Mouse (Mus musculus): ENCODE data around the gene Vps25. TPM values are rescaled to one million over a fixed set of nuclear protein-coding genes. Genes with fewer than 3 reads are reported as not detected.

Gene Vps25
- polyA plus RNA-seq, 1 experiment from 2014 or later = 155 TPM

GRCm38 (mm10) chr11:101302004-101302798 lies 48.7 kb downstream of the Vps25 start, which contains the start of gene Becn1:
Becn1 (minus strand) TSS chr11:101302286.
- Histone ChIP-seq H3K4me1 (ENCODE audit: control insufficient read depth, insufficient read depth, low read length) (peaks cover 13% of the 10 kb centered on the region; the same call in 1 of the 2 replicates), H3K36me3 (ENCODE audit: control insufficient read depth, insufficient read depth, low read length) (0 out of 2 replicates have a peak, but pooled peaks cover 3% of the 10 kb centered on the region), H3K27me3 (replicated peaks; ENCODE audit: control insufficient read depth, insufficient read depth, low read length) (no peaks in the 10 kb centered on the region), H3K9me3 (ENCODE audit: control insufficient read depth, low read length) (no peaks in the 10 kb centered on the region), H3K27ac (ENCODE audit: low read length) (peak within 1 kb of the TSS; percentile 43; the same call in 1 of the 2 replicates), H3K4me2 (ENCODE audit: low read depth, low read length) (peak within 1 kb of the TSS; percentile 85), H3K4me3 (ENCODE audit: low read length) (peak within 1 kb of the TSS; percentile 90), H3K9ac (ENCODE audit: low read depth, low read length) (peak within 1 kb of the TSS; percentile 87)
- peak; percentile 96 for ATAC-seq
- WGBS = 5% methylated on average over 39 of the region's 39 CpGs

GRCm38 (mm10) chr11:101307744-101308143 lies 54.2 kb downstream of the Vps25 start:
- Histone ChIP-seq H3K27me3 (replicated peaks; ENCODE audit: control insufficient read depth, insufficient read depth, low read length) (no peaks in the 10 kb centered on the region), H3K27ac (ENCODE audit: low read length) (no peak overlapping the region), H3K9me3 (ENCODE audit: control insufficient read depth, low read length) (no peaks in the 10 kb centered on the region), H3K4me3 (ENCODE audit: low read length) (no peak overlapping the region), H3K9ac (ENCODE audit: low read depth, low read length) (no peak overlapping the region), H3K36me3 (ENCODE audit: control insufficient read depth, insufficient read depth, low read length) (no peaks in the 10 kb centered on the region), H3K4me1 (ENCODE audit: control insufficient read depth, insufficient read depth, low read length) (no peaks in the 10 kb centered on the region), H3K4me2 (ENCODE audit: low read depth, low read length) (no peak overlapping the region)
- WGBS = 26% methylated on average over 5 of the region's 5 CpGs
- ATAC-seq = peak; percentile 53; the same call in 1 of the 2 replicates

Other genes starting within 250 kb of the Vps25 start
- gene Atp6v0a1, start 244.3 kb upstream of the Vps25 start, polyA plus RNA-seq (2015; fragmentation: Nextera tagmentation; extraction: Ambion mirVana) = 38.8 and 43.3 TPM in 2 replicates
- gene Naglu, start 183.7 kb upstream of the Vps25 start, polyA plus RNA-seq (2015; fragmentation: Nextera tagmentation; extraction: Ambion mirVana) = 14.7 and 18.2 TPM in 2 replicates
- 0.10 and 0.16 TPM in 2 replicates for gene Hsd17b1, start 175.3 kb upstream of the Vps25 start, polyA plus RNA-seq (2015; fragmentation: Nextera tagmentation; extraction: Ambion mirVana)
- gene Coasy, start 171.1 kb upstream of the Vps25 start, polyA plus RNA-seq (2015; fragmentation: Nextera tagmentation; extraction: Ambion mirVana) = 44.4 and 47.1 TPM in 2 replicates
- 78.6 and 87.5 TPM in 2 replicates for gene Mlx, start 166.4 kb upstream of the Vps25 start, polyA plus RNA-seq (2015; fragmentation: Nextera tagmentation; extraction: Ambion mirVana)
- 15.0 and 18.1 TPM in 2 replicates for gene Psmc3ip, start 158.3 kb upstream of the Vps25 start, polyA plus RNA-seq (2015; fragmentation: Nextera tagmentation; extraction: Ambion mirVana)
- 12.6 and 13.2 TPM in 2 replicates for gene Retreg3, start 133.8 kb upstream of the Vps25 start, polyA plus RNA-seq (2015; fragmentation: Nextera tagmentation; extraction: Ambion mirVana)
- 51.0 and 56.3 TPM in 2 replicates for gene Tubg1, start 133.8 kb upstream of the Vps25 start, polyA plus RNA-seq (2015; fragmentation: Nextera tagmentation; extraction: Ambion mirVana)
- 3.9 and 4.2 TPM in 2 replicates for gene Tubg2, start 97.8 kb upstream of the Vps25 start, polyA plus RNA-seq (2015; fragmentation: Nextera tagmentation; extraction: Ambion mirVana)
- 0.86 and 0.87 TPM in 2 replicates for gene Cntnap1, start 83.2 kb upstream of the Vps25 start, polyA plus RNA-seq (2015; fragmentation: Nextera tagmentation; extraction: Ambion mirVana)
- 9.2 and 10.1 TPM in 2 replicates for gene Plekhh3, start 82.4 kb upstream of the Vps25 start, polyA plus RNA-seq (2015; fragmentation: Nextera tagmentation; extraction: Ambion mirVana)
- gene Ccr10, start 78.3 kb upstream of the Vps25 start, polyA plus RNA-seq (2015; fragmentation: Nextera tagmentation; extraction: Ambion mirVana) = 0.20 and 0.29 TPM in 2 replicates
- gene Ezh1, start 27.2 kb upstream of the Vps25 start, polyA plus RNA-seq (2015; fragmentation: Nextera tagmentation; extraction: Ambion mirVana) = 16.2 and 18.8 TPM in 2 replicates
- 87.8 and 95.1 TPM in 2 replicates for gene Ramp2, start 7.7 kb upstream of the Vps25 start, polyA plus RNA-seq (2015; fragmentation: Nextera tagmentation; extraction: Ambion mirVana)
- gene Wnk4, start 6.9 kb downstream of the Vps25 start, polyA plus RNA-seq (2015; fragmentation: Nextera tagmentation; extraction: Ambion mirVana) = 10.2 and 10.8 TPM in 2 replicates
- gene Cntd1, start 25.3 kb downstream of the Vps25 start, polyA plus RNA-seq (2015; fragmentation: Nextera tagmentation; extraction: Ambion mirVana) = 0.84 and 1.0 TPM in 2 replicates
- gene Coa3, start 25.4 kb downstream of the Vps25 start, polyA plus RNA-seq (2015; fragmentation: Nextera tagmentation; extraction: Ambion mirVana) = 258 and 278 TPM in 2 replicates
- gene Becn1, start 48.6 kb downstream of the Vps25 start, polyA plus RNA-seq (2015; fragmentation: Nextera tagmentation; extraction: Ambion mirVana) = 136 and 145 TPM in 2 replicates
- 119 and 125 TPM in 2 replicates for gene Psme3, start 62.5 kb downstream of the Vps25 start, polyA plus RNA-seq (2015; fragmentation: Nextera tagmentation; extraction: Ambion mirVana)
- gene Aoc2, start 71.4 kb downstream of the Vps25 start, polyA plus RNA-seq (2015; fragmentation: Nextera tagmentation; extraction: Ambion mirVana) = 0.86 and 0.88 TPM in 2 replicates
- 2.4 and 2.7 TPM in 2 replicates for gene Aoc3, start 76.9 kb downstream of the Vps25 start, polyA plus RNA-seq (2015; fragmentation: Nextera tagmentation; extraction: Ambion mirVana)
- gene G6pc, start 113.9 kb downstream of the Vps25 start, polyA plus RNA-seq (2015; fragmentation: Nextera tagmentation; extraction: Ambion mirVana) = 1.2 and 1.9 TPM in 2 replicates
- 53.6 and 64.0 TPM in 2 replicates for gene Aarsd1, start 163.9 kb downstream of the Vps25 start, polyA plus RNA-seq (2015; fragmentation: Nextera tagmentation; extraction: Ambion mirVana)
- gene Gm27029, start 171.1 kb downstream of the Vps25 start, polyA plus RNA-seq (2015; fragmentation: Nextera tagmentation; extraction: Ambion mirVana) = 7.2 and 10.1 TPM in 2 replicates
- gene Rundc1, start 171.4 kb downstream of the Vps25 start, polyA plus RNA-seq (2015; fragmentation: Nextera tagmentation; extraction: Ambion mirVana) = 16.6 and 19.1 TPM in 2 replicates
- gene Ptges3l, start 171.6 kb downstream of the Vps25 start, polyA plus RNA-seq (2015; fragmentation: Nextera tagmentation; extraction: Ambion mirVana) = 11.1 and 12.4 TPM in 2 replicates
- 251 and 288 TPM in 2 replicates for gene Rpl27, start 188.6 kb downstream of the Vps25 start, polyA plus RNA-seq (2015; fragmentation: Nextera tagmentation; extraction: Ambion mirVana)
- 29.7 and 31.1 TPM in 2 replicates for gene Ifi35, start 194.7 kb downstream of the Vps25 start, polyA plus RNA-seq (2015; fragmentation: Nextera tagmentation; extraction: Ambion mirVana)
- gene Rnd2, start 211.3 kb downstream of the Vps25 start, polyA plus RNA-seq (2015; fragmentation: Nextera tagmentation; extraction: Ambion mirVana) = 21.0 and 22.1 TPM in 2 replicates
- gene Vat1, start 212.5 kb downstream of the Vps25 start, polyA plus RNA-seq (2015; fragmentation: Nextera tagmentation; extraction: Ambion mirVana) = 69.9 and 88.2 TPM in 2 replicates